Mouse (Mus musculus): ENCODE data around the gene Hist1h2bh.
"Not testable (repeated sequence)": the region's sequence is repeated elsewhere in the genome, so short reads cannot be mapped to it uniquely, and the experiment has no call there.

Hist1h2bh gene

DNA sequence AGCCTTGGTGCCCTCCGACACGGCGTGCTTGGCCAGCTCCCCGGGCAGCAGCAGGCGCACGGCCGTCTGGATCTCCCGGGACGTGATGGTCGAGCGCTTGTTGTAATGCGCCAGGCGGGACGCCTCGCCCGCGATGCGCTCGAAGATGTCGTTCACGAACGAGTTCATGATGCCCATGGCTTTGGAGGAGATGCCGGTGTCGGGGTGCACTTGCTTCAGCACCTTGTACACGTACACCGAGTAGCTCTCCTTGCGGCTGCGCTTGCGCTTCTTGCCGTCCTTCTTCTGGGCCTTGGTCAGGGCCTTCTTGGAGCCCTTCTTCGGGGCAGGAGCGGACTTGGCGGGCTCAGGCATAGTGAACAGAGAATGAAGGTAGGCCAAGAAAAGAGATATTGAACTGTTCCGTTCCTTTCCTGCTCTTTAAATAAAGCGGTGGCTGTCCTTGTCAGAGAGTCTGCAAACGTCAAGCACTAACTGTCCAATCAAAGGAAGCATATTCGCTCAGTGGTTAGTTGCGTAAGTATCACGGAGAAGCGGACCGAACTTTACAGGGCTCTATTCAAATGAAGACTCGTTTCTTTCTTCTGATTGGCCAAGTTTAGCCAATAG, at the start of gene Hist1h2bh:
Gene Hist1h2bh, minus strand, starts transcription at position 394 of the 609 bp plus-strand sequence.
- DNase-seq: peak; percentile 81

DNA sequence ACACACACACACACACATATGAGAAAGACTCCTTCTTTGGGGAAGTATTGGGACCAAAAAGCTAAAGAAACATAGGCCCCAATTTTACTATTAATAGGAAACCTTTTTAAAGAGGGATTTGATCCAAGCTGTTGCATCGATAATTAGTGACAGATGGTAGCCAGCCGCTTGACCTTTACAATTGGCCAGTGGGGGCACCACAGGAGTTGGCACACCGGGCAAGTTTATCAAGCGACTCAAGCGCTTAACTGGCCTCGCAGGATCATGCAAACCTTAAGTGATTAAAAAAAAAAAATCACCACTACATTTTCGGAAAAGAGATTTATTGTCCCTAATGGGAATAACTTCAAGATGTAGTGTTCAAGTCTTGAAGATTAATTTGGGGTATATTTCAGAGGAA, 49.4 kb upstream of the Hist1h2bh start:
- no peak for DNase-seq

DNA sequence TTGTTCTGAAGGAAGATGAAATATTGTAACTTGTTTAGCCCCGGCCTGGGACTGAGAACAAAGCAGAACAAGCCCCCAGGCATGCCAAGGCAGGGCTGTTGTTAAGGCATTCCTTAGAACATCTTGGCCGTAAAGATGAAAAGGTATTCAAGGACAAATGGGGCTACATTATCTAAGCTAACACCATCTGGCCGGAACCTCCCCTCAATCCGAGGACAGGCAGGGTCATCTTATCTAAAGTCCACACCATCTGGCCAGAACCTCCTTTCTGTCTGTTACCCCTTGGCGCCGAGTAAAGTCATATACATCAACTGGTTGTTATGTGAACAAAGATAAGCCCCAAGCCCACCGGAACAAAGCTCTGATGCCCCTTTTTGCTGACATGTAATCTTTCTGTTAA, 48.7 kb upstream of the Hist1h2bh start:
- not testable (repeated sequence) for DNase-seq

DNA sequence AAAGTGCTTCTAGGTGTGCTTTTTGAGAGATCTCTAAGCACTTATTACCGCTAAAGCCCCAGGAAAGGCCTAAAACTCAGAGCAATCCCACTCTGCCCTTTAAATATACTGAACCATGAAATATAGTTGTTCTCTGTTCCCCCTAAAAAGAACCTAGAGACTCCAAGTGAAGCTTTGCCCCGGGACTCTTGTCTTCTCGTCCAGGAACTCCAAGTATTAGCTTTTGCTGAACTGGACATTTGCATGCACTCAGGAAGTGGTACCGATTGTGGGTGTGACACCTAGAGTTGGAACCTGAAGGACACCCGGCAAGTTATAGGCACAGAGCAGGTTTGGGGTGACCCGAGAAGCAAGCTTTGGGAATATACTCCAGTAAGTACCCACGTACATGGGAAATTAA, 48.0 kb upstream of the Hist1h2bh start:
- no peak for DNase-seq

DNA sequence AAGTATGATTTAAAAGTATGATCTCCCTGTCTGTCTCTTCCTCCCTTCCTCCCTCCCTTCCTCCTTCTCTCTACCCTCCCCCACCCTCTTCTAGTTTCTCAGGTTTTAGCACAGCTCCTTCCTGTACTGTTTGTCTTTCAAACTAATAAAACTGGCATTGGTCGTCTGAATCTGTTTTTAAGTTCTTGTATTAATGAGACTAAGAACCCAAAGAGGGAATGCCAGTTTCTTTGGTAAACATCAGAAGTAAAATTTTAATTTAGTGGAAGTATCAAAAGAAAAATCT, 43.7 kb upstream of the Hist1h2bh start:
- DNase-seq: no peak

DNA sequence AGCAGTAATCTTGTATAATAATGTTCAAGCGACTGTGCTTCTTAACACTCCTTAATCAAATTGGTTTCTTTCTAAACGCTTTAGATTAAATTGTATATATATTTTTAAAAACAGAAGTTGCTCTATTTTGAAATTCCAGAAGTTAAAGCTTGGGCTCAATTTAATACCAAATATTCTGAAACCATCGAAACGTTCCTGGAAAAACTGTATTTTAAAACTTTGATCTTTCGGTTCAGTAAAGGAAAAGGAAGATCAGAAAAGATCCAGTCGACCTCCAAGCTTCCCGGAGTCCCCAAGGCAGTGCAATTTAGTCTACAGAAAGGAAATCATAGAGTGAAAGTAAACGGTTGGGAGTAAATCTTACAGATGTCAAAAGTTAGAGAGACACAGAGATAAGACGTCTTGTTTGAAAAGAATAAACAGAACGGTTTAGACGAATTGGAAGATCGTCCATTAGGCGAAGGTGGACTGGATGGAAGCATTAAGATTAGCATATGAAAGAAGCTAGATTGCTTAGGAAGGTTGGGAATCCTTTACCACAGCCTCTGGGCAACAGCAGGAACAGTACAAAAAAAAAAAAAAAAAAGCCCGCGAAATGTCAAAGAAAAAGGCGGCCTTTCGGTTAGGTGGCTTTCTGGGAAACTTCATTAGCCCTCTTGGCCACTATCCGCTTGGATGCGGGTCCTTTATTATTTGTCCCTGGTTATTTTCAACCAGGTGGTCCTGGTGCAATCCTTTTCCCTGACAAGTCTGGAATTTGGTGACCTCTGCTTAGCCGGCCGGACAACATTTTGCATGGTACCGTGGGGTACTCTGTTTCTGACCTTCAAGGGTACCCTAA, 43.1 kb upstream of the Hist1h2bh start:
- DNase-seq: peak; percentile 27

DNA sequence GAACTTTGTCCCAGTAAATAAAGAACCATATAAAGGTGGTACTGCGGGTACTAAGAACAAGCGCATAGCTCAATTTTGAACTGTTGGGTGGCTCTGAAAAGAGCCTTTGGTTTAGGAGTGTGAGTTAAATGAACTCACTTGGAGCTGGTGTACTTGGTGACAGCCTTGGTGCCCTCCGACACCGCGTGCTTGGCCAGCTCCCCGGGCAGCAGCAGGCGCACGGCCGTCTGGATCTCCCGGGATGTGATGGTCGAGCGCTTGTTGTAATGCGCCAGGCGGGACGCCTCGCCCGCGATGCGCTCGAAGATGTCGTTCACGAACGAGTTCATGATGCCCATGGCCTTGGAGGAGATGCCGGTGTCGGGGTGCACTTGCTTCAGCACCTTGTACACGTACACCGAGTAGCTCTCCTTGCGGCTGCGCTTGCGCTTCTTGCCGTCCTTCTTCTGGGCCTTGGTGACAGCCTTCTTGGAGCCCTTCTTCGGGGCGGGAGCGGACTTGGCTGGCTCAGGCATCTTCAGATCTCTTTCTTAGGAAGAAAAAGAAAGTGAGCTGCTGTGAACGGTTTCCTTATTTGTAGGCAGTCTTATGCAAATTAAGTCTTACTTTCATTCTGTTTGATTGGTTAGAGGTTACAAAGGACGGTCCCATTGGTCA, 42.4 kb upstream of the Hist1h2bh start:
- DNase-seq: peak; percentile 84

DNA sequence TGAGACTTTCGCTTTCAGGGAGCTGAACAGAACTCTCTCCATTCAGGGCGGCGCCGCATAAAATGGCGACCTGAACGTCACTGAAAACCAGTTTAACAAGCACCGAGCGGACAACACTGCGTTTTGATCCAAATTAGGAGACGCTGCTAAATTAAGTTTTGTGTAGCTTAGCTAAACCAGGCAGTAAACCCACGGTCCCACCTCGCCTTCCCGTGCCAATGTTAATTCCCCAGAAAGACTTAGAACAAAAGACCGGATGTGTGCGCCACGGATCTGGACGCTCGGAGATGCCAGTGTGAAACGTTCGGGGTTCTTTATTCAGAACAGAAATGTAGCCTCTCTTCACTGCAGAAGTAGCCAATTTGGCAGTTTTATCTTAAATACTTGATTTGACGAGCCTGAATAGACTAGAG, 41.8 kb upstream of the Hist1h2bh start:
- DNase-seq: peak; percentile 79

DNA sequence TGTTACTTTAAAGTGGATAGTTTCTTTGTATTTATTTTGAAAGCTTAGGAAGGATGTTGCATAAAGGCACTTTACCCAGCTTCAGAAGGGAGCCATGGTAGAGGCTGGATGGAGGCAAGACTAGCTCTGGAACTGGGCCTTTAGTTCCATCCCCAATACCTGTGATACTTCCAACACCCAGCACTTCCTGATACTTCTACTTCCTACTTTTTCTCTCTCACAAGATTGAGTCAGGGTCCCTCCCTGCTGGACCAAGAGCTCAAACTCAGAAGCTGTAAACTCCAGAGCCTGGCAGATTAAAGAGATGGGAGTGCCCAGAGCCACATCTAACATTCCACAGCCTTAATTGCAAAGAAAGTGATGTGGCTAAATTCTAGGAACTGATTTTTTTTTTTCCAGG, 41.1 kb upstream of the Hist1h2bh start:
- peak; percentile 33 for DNase-seq

DNA sequence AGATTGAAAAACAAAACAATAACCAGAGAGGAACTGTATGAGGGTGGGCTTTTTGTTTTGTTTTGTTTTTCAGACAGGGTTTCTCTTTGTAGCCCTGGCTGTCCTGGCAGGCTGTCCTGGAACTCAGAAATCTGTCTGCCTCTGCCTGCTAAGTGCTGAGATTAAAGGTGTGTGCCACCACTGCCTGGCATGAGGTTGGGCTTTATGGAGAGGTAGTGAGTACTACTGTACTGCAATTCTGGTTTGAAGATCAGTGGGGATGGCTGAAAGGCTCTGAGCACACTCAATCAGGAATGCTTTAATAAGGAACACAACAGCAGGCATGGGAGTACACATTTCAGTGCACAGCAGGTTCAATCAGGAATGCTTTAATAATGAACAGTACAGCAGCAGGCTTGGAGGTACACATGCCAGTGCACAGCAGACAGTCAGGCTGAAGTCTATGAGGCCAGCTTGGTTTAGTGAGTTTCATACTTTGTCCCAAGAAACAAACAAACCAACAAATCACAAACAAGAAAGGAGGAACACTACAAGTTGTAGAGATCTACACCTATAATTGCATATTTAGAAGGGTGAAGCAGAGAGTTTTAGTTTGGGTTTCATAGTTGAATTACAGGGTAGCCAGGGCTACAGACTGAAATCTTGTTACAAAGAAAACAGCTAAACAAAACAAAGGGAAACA, 40.3 kb upstream of the Hist1h2bh start:
- no peak for DNase-seq

DNA sequence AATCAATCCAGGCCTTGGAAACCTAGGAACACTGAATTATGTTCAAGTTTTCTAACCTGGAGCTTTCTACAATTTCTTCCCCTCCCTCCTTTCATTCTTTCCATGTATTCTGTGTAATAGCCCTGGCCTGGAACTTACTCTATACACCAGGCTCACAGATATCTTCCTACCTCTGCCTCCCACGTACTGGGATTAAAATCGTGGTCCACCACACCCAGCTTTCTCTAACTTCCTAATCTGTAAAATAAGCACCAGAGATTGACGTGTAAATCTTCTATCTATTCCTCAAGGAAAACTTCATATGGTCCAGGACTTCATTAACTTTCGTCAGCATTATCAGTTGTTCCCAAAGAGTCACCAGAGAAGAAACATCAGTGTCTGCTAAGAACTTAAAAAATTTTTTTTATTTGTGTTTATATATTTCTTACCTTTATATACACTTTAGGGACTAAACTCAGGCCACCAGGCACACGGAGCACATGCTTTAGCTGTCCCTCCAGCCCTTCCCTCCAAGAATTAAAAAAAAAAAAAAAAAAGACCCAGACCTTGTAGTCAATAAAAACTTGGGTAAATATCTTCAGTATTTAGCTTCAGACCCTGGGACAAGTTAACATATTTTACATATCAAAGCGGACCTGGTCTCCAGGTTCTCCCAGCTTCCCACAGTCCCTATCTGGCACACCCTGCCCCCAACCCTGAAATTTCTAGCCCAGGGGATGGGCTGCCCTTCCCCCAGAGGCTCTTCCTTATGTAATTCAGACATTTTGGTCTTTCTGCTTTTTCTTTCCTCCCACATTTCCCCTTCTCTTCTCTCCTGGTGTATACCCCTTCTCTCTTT, 39.2 kb upstream of the Hist1h2bh start:
- DNase-seq: no peak

DNA sequence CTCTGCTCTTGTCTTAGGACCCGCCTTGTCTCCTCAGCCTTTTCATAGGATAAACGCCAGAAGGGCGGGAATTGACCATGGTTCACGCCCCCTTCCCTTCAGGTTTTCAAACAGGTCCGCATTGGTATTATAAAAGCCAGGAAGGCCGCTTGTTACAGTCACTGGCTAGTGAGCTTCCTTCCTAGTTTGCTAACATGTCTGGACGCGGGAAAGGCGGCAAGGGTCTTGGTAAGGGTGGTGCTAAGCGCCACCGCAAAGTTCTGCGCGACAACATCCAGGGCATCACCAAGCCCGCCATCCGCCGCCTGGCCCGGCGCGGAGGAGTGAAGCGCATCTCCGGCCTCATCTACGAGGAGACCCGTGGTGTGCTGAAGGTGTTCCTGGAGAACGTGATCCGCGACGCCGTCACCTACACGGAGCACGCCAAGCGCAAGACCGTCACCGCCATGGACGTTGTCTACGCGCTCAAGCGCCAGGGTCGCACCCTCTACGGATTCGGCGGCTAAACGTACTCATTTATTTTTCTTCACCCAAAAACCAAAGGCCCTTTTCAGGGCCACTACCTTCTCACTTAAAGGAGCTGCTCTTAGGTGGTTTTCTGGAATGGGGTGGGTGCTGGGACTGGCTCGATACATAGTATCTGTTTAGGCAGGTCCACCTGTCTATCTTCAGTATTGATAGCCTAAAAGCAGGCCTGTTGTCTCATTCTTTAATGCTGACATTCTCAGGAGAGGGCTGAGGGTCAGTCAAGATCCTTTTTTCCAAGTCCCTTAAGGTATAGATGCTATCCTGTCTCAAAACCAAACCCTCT, 38.4 kb upstream of the Hist1h2bh start, which contains the start of gene Hist1h4d:
Gene Hist1h4d, plus strand, starts transcription at position 191 of the 811 bp plus-strand sequence.
- peak; percentile 98 for DNase-seq

DNA sequence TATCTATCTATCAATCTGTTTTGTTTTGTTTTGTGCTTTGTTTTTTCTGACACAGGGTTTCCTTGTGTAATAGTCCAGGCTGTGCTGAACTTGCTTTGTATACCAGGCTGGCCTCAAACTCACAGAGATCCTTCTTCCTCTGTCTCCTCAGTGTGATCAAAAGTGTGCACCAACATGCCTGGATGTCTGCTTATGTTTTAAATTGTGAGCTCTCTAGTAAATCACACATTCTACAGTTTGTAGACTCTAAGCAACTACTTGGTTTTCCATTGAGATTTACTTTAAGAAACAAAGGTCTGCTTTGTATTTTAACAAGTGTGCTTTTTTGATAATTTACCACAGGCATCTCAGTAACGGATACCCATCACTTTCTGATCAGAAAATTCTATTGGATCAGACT, 34.6 kb upstream of the Hist1h2bh start:
- DNase-seq: no peak

DNA sequence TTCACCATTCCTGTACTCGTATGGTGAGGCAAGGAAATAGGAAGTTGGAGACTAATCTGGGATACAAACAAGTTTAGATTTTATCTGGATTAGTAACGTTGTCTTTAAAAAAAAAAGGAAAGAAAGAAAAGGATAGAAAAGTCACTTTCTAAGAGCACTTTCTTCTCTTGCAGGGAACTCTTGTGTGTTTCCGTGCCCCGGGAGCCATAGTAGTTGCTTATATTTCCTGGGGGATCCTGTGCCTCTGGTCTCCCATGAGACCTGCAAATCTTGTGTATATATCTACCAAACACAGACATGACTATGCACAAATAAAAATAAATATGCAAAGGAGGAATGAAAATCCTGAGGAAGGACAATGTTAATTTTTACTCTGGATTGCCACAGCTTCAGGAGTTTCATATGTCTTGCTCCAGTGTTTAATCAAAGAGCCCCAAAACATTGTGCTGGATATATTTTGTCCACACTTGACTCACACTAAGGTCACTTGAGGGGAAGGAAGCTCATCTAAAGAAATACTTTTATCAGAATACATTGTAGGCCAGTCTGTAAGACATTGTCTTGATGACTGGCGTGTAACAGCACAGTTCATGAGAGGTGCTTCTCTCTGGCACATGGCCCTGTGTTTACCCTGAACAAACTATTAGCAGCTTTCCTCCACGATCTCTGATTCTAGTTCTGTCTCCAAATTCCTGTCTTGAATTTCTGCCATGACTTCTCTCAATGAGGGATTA, 33.9 kb upstream of the Hist1h2bh start:
- DNase-seq: no peak

DNA sequence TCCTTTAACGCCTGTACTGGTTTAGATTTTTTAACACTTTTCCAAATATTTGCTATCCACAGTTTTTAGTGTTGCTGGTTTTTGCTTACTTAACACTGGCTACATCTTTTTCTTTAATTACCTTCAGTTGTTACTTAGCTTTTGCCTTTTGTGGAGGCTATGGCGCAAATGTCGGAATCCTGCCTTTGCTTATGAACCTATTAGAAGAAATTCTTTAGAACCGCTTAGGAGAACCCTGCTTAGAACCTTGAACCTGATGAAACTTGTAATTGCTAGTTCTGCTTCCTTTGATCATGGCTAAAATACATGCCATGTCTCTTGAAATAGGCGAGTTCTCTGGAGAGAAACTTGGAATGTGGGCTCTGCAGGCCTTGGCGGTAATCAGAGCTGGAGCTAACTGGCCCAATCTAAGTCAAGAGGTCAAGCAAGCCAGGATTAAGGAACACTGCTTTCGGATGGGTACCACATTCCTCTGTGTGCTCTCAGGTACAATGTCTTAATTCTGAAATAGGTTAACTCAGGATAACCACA, 33.2 kb upstream of the Hist1h2bh start:
- no peak for DNase-seq

DNA sequence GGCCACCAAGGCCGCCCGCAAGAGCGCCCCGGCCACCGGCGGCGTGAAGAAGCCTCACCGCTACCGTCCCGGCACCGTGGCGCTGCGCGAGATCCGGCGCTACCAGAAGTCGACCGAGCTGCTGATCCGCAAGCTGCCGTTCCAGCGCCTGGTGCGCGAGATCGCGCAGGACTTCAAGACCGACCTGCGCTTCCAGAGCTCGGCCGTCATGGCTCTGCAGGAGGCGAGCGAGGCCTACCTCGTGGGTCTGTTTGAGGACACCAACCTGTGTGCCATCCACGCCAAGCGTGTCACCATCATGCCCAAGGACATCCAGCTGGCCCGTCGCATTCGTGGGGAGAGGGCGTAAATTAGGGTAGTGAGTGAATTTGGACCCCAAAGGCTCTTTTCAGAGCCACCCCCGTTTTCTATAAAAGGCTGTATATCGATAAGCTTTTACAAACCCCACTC, 32.7 kb upstream of the Hist1h2bh start:
- DNase-seq: peak; percentile 38

DNA sequence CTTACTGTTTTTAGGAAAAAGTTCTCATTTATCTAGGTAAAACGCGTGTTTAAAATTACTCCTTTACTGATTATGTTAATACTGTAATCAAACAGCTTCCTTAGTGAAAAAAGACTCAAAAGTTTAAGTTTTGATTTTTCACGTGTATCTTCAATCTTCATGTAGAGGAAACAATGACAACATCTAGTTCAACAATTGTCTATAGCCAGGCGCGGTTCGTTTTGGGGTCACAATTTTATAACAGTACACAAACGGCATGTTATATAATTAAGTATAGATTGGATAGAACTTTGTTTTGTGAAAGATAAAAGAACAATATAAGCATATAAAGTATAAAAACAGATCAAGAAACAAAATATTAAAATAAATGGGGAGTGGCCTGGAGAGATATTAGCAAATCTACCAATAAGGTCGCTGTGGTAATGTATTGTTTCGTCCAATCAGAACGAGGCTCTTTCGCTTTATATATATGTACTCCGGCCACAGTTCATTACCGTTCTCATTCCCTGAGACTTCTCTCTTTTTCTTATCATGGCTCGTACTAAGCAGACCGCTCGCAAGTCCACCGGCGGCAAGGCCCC, 32.2 kb upstream of the Hist1h2bh start, which contains the start of gene Hist1h3d:
Gene Hist1h3d, plus strand, starts transcription at position 493 of the 581 bp plus-strand sequence.
- DNase-seq: peak; percentile 65

DNA sequence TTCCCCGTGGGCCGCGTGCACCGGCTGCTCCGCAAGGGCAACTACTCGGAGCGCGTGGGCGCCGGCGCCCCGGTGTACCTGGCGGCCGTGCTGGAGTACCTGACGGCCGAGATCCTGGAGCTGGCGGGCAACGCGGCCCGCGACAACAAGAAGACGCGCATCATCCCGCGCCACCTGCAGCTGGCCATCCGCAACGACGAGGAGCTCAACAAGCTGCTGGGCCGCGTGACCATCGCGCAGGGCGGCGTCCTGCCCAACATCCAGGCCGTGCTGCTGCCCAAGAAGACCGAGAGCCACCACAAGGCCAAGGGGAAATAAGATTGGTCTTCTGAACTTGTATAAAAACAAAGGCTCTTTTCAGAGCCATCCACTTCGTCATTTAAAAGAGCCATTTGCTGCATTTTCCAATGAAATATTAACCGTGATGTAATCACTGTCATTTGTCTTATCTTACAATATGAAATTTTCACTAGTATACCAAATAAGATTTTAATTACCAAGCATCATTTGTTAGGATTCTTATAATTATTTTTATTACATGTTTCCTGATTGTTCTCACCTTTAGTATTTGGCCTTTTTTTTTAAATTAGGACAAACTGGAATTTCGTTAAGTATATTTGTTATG, 31.5 kb upstream of the Hist1h2bh start:
- not testable (repeated sequence) for DNase-seq

DNA sequence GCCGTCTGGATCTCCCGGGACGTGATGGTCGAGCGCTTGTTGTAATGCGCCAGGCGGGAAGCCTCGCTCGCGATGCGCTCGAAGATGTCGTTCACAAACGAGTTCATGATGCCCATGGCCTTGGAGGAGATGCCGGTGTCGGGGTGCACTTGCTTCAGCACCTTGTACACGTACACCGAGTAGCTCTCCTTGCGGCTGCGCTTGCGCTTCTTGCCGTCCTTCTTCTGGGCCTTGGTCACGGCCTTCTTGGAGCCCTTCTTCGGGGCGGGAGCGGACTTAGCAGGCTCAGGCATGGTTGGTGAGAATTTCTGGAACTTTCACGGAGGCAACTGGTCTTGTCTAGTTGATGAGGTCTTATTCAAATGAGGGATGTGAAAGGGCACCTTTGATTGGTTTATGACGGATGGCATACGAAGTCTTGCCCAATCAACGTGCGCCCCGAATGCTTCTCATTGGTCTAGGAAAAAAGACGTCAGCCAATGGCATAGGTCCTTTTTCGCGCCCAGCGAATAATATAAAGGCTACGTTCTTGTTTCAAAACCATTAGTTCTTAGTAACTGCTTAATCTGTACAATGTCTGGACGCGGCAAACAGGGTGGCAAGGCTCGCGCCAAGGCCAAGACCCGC, 30.8 kb upstream of the Hist1h2bh start, which contains the start of the genes Hist1h2bf and Hist1h2ad:
Gene Hist1h2bf, minus strand, starts transcription at position 299 of the 627 bp plus-strand sequence.
Gene Hist1h2ad, plus strand, starts transcription at position 484 of the 627 bp plus-strand sequence.
- peak; percentile 90 for DNase-seq

Measured in thymus, postnatal 25 days (tissue).